In the genomic region with DNA sequence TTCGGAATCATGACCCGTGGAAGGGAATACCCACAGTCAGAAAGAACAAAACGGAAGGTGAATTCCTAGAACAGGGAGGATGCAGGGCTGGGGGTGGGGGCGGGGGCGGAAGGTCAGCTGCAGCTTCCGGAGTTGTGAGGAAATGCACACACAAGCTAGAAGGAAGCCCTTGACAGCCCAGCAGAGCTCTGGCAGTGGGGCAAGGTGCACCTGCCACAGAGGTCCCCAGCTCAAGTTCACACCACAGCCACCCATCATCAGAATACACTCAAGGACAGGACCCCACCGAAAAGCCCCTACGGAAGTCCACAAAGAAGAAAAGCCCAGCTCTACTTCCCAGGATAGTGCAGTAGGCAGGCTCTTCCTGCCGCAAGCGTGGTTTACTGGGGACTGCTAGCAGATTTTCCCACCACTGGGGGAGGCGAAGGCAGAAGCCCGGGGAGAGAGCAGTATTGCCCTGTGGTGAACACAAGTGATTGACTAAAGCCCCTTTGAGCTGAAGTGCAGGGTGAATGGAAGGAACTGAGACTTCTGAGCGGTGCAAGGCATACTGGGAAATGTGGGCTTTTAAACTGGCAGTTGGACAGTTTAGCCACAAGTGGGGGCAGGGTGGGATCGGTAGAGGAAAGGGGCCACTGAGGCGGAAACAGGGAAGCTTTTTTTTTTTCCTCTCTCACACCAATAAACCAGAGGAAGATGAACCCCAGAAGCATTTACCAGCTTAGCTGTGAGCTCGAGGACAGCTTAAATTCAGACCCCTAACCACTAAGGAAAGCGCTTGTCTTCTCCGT, we compare ENCODE assay signal across 8 mouse cellular contexts. TPM values are rescaled to one million over a fixed set of nuclear protein-coding genes. Genes with fewer than 3 reads are reported as not detected.
DNase-seq lines count a peak whose midpoint lies in the region; ATAC-seq and TF ChIP-seq lines count a peak whose summit lies in the region.

No protein-coding gene starts in this region.

- peak overlapping the region; percentile 63 for H3K9ac ChIP-seq in CH12.LX (ENCODE audit: insufficient read depth, low read depth)
- no peak overlapping the region; the same call in 1 of the 2 replicates for H3K9ac ChIP-seq in liver, adult 2 months (ENCODE audit: low read depth, low read length)
- H3K9ac ChIP-seq in neural tube, embryonic 12.5 days: 0 out of 2 replicates have a peak overlapping the region, but pooled peaks have one; percentile 4

- WGBS in liver, adult 2 months: 53% methylated on average over 18 of the region's 18 CpGs
- WGBS in neural tube, embryonic 12.5 days: 63% methylated on average over 18 of the region's 18 CpGs

- peak overlapping the region; percentile 67 for H3K27ac ChIP-seq in CH12.LX (ENCODE audit: insufficient read depth, low read depth)
- peak overlapping the region; percentile 77 for H3K27ac ChIP-seq in liver, adult 2 months (replicated peaks; ENCODE audit: insufficient read depth, low read depth, low read length)
- no peak overlapping the region for H3K27ac ChIP-seq in neural tube, embryonic 12.5 days

- TF ChIP-seq RAD21 in CH12.LX (IDR thresholded peaks at IDR 0.05; ENCODE audit: low read depth, low read length): no peak; the same call in none of the 2 replicates

- H3K79me2 ChIP-seq in CH12.LX (replicated peaks; ENCODE audit: control insufficient read depth, extremely low read depth, insufficient read depth, poor library complexity, severe bottlenecking): no peaks in the 10 kb centered on the region
- no peaks in the 10 kb centered on the region for H3K79me2 ChIP-seq in liver, adult 2 months (ENCODE audit: control insufficient read depth, insufficient read depth, low read length)

- no peaks in the 10 kb centered on the region for H3K36me3 ChIP-seq in CH12.LX (replicated peaks in 1 of 2; ENCODE audit: control insufficient read depth in 1 of 2, insufficient read depth in 1 of 2, low read length in 1 of 2)
- H3K36me3 ChIP-seq in liver, adult 2 months (ENCODE audit: control insufficient read depth, insufficient read depth, low read length): no peaks in the 10 kb centered on the region
- H3K36me3 ChIP-seq in neural tube, embryonic 12.5 days: no peaks in the 10 kb centered on the region

- peak; percentile 39 for DNase-seq in adrenal gland, postnatal 14 days
- DNase-seq in adrenal gland, adult 2 months: no peak
- DNase-seq in CH12.LX (ENCODE audit: extremely low read depth): peak; percentile 78
- DNase-seq in heart, adult 9 months (ENCODE audit: low spot score in 2 of 2): peak; percentile 40 to 64
- peak; percentile 24 for DNase-seq in liver, adult 2 months (ENCODE audit: extremely low read depth, low read depth, low spot score)
- no peak for DNase-seq in urinary bladder, adult 18-20 months (ENCODE audit: low spot score in 2 of 2)
- DNase-seq in right cerebral cortex, postnatal 25 days: no peak

- H3K4me3 ChIP-seq in CH12.LX (replicated peaks in 1 of 3; ENCODE audit: low read depth in 2 of 3, low read length in 2 of 3, poor library complexity in 1 of 3): peak overlapping the region; percentile 20 to 36 (median 27)
- no peak overlapping the region for H3K4me3 ChIP-seq in liver, adult 2 months (ENCODE audit: insufficient read depth, low read depth, low read length)
- no peak overlapping the region for H3K4me3 ChIP-seq in neural tube, embryonic 12.5 days

- H3K4me1 ChIP-seq in CH12.LX (ENCODE audit: control insufficient read depth in 1 of 2, insufficient read depth in 2 of 2): peaks cover 9 to 55% of the 10 kb centered on the region in 2 experiments; a peak in 3 of 4 replicates
- no peaks in the 10 kb centered on the region for H3K4me1 ChIP-seq in liver, adult 2 months (ENCODE audit: control insufficient read depth, insufficient read depth, low read length)
- no peaks in the 10 kb centered on the region; the same call in 1 of the 2 replicates for H3K4me1 ChIP-seq in neural tube, embryonic 12.5 days

- peak in 1 of 2 experiments; percentile 8; a peak in 1 of 4 replicates for TF ChIP-seq CTCF in CH12.LX (conservative IDR thresholded peaks at IDR 0.05 in 1 of 2, IDR thresholded peaks at IDR 0.05 in 1 of 2; ENCODE audit: low read depth in 2 of 2, low read length in 2 of 2)
- TF ChIP-seq CTCF in liver, adult 2 months (IDR thresholded peaks at IDR 0.05; ENCODE audit: low read depth, low read length): no peak

- H3K27me3 ChIP-seq in CH12.LX (replicated peaks): no peaks in the 10 kb centered on the region
- no peaks in the 10 kb centered on the region for H3K27me3 ChIP-seq in liver, adult 2 months (ENCODE audit: control insufficient read depth, insufficient read depth, low read length)
- no peaks in the 10 kb centered on the region for H3K27me3 ChIP-seq in neural tube, embryonic 12.5 days (replicated peaks)

- peak overlapping the region; percentile 82 for H3K4me2 ChIP-seq in CH12.LX (ENCODE audit: insufficient read depth, low read depth, poor library complexity, severe bottlenecking)
- H3K4me2 ChIP-seq in neural tube, embryonic 12.5 days (replicated peaks): no peak overlapping the region

- peaks cover 6% of the 10 kb centered on the region for H3K9me3 ChIP-seq in CH12.LX (replicated peaks; ENCODE audit: low read length)
- H3K9me3 ChIP-seq in neural tube, embryonic 12.5 days: no peaks in the 10 kb centered on the region

- peak; percentile 87 for TF ChIP-seq EP300 in CH12.LX (IDR thresholded peaks at IDR 0.05; ENCODE audit: low read length)

- in situ Hi-C loops in CH12.LX (cut with MboI; ENCODE audit: low pct_ligation_motif_present, low pct_unique_long_range_greater_than_20kb, low sequenced_read_pairs): no loop called here

- dilution Hi-C loops in CH12.LX (cut with MboI; ENCODE audit: extremely low pct_ligation_motif_present, extremely low pct_unique_long_range_greater_than_20kb, low sequenced_read_pairs): no loop called here

- peak; percentile 89 for TF ChIP-seq POLR2A in CH12.LX (IDR thresholded peaks at IDR 0.05; ENCODE audit: low read depth, low read length)
- TF ChIP-seq POLR2A in liver, adult 2 months (IDR thresholded peaks at IDR 0.05; ENCODE audit: extremely low read depth, insufficient read depth, low read length): no peak

- no peak for ATAC-seq in neural tube, embryonic 12.5 days (ENCODE audit: low FRiP score, low read depth)

TF ChIP-seq in CH12.LX, 34 proteins besides CTCF, POLR2A, EP300 and RAD21 (continues in another document):
- TF ChIP-seq ELF1 (IDR thresholded peaks at IDR 0.05; ENCODE audit: low read depth, low read length): peak; percentile 86
- peak; percentile 21; the same call in 1 of the 2 replicates for TF ChIP-seq NRF1 (IDR thresholded peaks at IDR 0.05; ENCODE audit: low read depth, low read length)
- TF ChIP-seq PAX5 (IDR thresholded peaks at IDR 0.05; ENCODE audit: low read length): no peak
- peak; percentile 79 for TF ChIP-seq IRF4 (IDR thresholded peaks at IDR 0.05; ENCODE audit: low read depth, low read length)
- 0 out of 2 replicates have a peak, but pooled peaks have one; percentile 62 for TF ChIP-seq E2F4 (IDR thresholded peaks at IDR 0.05; ENCODE audit: insufficient replicate concordance, low read depth, low read length)
- peak; percentile 50; the same call in 1 of the 2 replicates for TF ChIP-seq MXI1 (IDR thresholded peaks at IDR 0.05; ENCODE audit: low read depth, low read length)
- TF ChIP-seq ETS1 (conservative IDR thresholded peaks at IDR 0.05; ENCODE audit: low read depth, low read length): peak; percentile 58
- no peak for TF ChIP-seq MAFK (IDR thresholded peaks at IDR 0.05; ENCODE audit: insufficient replicate concordance, low read length)
- no peak for TF ChIP-seq USF1 (IDR thresholded peaks at IDR 0.05; ENCODE audit: low read depth, low read length)
- no peak for TF ChIP-seq KAT2A (IDR thresholded peaks at IDR 0.05; ENCODE audit: insufficient replicate concordance, low read length)
- TF ChIP-seq ZMIZ1 (IDR thresholded peaks at IDR 0.05; ENCODE audit: low read depth, low read length): peak; percentile 76
- 0 out of 2 replicates have a peak, but pooled peaks have one; percentile 72 for TF ChIP-seq RCOR1 (conservative IDR thresholded peaks at IDR 0.05; ENCODE audit: low read depth, low read length)
- peak; percentile 91 for TF ChIP-seq ZNF384 (IDR thresholded peaks at IDR 0.05; ENCODE audit: low read depth, low read length)
- peak; percentile 72 for TF ChIP-seq HCFC1 (IDR thresholded peaks at IDR 0.05; ENCODE audit: low read depth, low read length)
- TF ChIP-seq USF2 (conservative IDR thresholded peaks at IDR 0.05; ENCODE audit: low read depth, low read length): no peak
- TF ChIP-seq MAX (IDR thresholded peaks at IDR 0.05; ENCODE audit: low read length): no peak; the same call in none of the 2 replicates
- TF ChIP-seq JUND (conservative IDR thresholded peaks at IDR 0.05; ENCODE audit: low read depth, low read length): 0 out of 2 replicates have a peak, but pooled peaks have one; percentile 34
- no peak for TF ChIP-seq ZC3H11A (IDR thresholded peaks at IDR 0.05; ENCODE audit: low read depth, low read length)
- TF ChIP-seq CHD2 (IDR thresholded peaks at IDR 0.05; ENCODE audit: low read length): peak; percentile 90
- TF ChIP-seq JUN (IDR thresholded peaks at IDR 0.05; ENCODE audit: insufficient read depth, low read depth, low read length): no peak
- peak; percentile 76 for TF ChIP-seq MAZ (IDR thresholded peaks at IDR 0.05; ENCODE audit: low read depth, low read length)
- TF ChIP-seq MEF2A (IDR thresholded peaks at IDR 0.05; ENCODE audit: borderline replicate concordance, low read depth, low read length): peak; percentile 73
- peak; percentile 71 for TF ChIP-seq TCF12 (IDR thresholded peaks at IDR 0.05; ENCODE audit: low read depth, low read length)

RNA-seq across cellular contexts. Expression of gene Bex6, which starts 2.5 kb away (rescaled TPM):
- total RNA-seq in adrenal gland, postnatal 14 days (2021): not detected in 2 replicates
- total RNA-seq in adrenal gland, adult 2 months (2021): not detected
- not detected in 2 replicates for polyA plus RNA-seq in adrenal gland, adult 2 months (2012; rRNA removed)
- not detected in 2 replicates for total RNA-seq in CH12.LX (2012; rRNA removed)
- total RNA-seq in CH12.LX (2014; rRNA removed): not detected in 2 replicates
- not detected in 2 replicates for polyA plus RNA-seq in CH12.LX (2012; ENCODE audit: insufficient read length, low read depth)
- not detected in 2 replicates for total RNA-seq in liver, adult 2 months (2014; rRNA removed)
- not detected in 2 replicates for polyA plus RNA-seq in liver, adult 2 months (2012; rRNA removed)
- not detected in 2 replicates for polyA plus RNA-seq in neural tube, embryonic 12.5 days (2016; fragmentation: Nextera tagmentation; extraction: Ambion mirVana)

RNA-seq across cellular contexts. Expression of gene Nrros, which starts 11.7 kb away (rescaled TPM):
- total RNA-seq in adrenal gland, postnatal 14 days (2021): 8.0 and 17.4 TPM in 2 replicates
- total RNA-seq in adrenal gland, adult 2 months (2021): 1 to 10 TPM; 4.1 to 6.3 TPM
- polyA plus RNA-seq in adrenal gland, adult 2 months (2012; rRNA removed): 13.4 and 14.1 TPM in 2 replicates
- total RNA-seq in CH12.LX (2012; rRNA removed) (49.6 and 54.9 TPM in 2 replicates), CH12.LX (2014; rRNA removed) (55.1 and 64.3 TPM in 2 replicates)
- 52.2 and 71.0 TPM in 2 replicates for polyA plus RNA-seq in CH12.LX (2012; ENCODE audit: insufficient read length, low read depth)
- 4.1 and 5.3 TPM in 2 replicates for total RNA-seq in liver, adult 2 months (2014; rRNA removed)
- polyA plus RNA-seq in liver, adult 2 months (2012; rRNA removed): 3.1 and 5.9 TPM in 2 replicates
- 6.7 and 9.0 TPM in 2 replicates for polyA plus RNA-seq in neural tube, embryonic 12.5 days (2016; fragmentation: Nextera tagmentation; extraction: Ambion mirVana)

Comparison
In these comparisons a context has a peak if more than half of its experiments do, and no peak if none do; other contexts are left out.
1. DNase-seq: peak in adrenal gland, postnatal 14 days (single experiment), CH12.LX (single experiment), heart, adult 9 months (2 of 2) and liver, adult 2 months (single experiment); none in adrenal gland, adult 2 months (single experiment), urinary bladder, adult 18-20 months (0 of 2) and right cerebral cortex, postnatal 25 days (single experiment).
2. H3K4me3 ChIP-seq: peak in CH12.LX (3 of 3); none in liver, adult 2 months (single experiment) and neural tube, embryonic 12.5 days (single experiment).